Mouse (Mus musculus) cerebellum, postnatal 4 days (tissue): ENCODE data around the gene Gfer.
"Not testable (repeated sequence)": the region's sequence is repeated elsewhere in the genome, so short reads cannot be mapped to it uniquely, and the experiment has no call there.

ENCODE experiments used
- DNase-seq, 2 experiments: peaks; one replicate each; pipeline ENCODE4 v3.0.0; 2022; ENCODE audit warnings: low spot score in 2 of 2, mixed read lengths in 1 of 2

The Gfer gene

DNA sequence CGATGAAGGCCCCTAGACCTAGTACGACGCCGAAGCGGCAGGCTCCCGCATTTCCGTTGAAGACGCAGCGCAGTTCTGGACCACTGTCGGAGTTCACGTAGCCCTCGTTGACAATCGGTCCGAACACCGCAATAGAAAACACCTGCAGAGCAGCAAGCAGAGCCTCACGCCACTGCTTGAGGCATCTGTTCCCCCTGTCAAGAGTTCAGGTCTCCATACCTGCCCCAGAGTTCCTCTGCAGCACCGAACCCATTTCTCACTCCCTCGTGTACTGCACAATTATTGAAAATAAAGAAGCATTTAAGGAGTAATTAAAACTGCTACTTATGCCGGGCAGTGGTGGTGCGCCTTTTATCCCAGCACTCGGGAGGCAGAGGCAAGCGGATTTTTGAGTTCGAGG lies 8.4 kb downstream of the Gfer start:
- no peak for DNase-seq

DNA sequence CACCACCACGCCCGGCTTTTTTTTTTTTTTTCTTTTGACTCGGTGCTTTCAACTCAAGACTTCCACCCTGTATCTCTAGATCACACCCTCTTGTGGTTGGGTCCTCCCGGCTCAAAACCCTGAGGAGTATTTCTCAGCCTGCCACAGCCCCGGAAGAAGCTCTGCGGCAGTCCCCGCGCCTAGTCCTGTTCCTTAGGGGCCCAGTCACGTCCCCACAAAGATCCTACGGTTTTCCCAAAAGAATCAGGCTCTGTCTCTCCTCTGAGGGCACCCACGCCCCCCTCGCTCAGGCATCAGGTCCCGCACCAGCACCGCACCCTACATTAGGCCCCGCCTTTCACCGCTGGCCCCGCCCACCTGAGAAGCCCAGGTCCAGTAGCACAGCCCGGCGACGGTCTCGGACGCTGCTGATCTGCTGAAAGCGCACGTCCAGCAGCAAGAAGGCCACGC lies 8.8 kb downstream of the Gfer start:
- DNase-seq, result no peak

DNA sequence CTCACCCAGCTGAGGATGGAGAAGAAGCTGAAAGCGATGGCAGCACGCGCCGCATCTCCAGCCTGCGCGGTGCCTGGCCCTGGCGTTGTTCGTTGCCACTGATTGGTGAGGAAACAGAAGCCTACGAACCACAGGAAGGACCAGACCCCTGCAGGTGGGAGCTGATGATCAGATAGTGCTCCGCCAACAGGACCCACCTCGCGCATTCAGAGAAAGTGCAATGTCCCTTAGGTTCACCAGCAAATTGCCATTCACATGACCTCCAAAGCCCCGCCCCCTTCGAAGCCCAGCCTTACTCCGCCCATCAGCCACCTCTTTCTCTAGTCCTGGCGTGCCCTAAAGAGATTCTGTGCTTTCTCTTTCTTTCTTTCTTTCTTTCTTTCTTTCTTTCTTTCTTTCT lies 9.4 kb downstream of the Gfer start:
- no peak for DNase-seq

DNA sequence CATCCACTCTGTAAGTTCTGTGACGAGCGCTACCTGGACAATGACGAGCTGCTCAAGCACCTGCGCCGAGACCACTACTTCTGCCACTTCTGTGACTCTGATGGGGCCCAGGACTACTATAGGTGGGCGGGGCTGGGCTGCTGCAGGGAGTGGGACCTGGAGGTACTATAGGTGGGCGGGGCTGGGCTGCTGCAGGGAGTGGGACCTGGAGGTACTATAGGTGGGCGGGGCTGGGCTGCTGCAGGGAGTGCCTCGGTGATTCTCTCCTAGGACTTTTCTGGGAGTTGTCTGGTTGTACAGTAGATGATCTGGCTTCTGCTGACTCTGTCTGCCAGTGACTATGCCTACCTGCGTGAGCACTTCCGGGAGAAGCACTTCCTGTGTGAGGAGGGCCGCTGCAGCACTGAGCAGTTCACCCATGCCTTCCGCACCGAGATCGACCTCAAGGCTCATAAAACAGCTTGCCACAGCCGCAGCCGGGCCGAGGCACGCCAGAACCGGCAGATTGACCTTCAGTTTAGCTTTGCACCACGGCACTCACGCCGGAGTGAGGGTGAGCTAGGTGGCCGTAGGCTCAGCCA lies 18.4 kb downstream of the Gfer start:
- DNase-seq, result no peak

- no peak for DNase-seq
Observed at GRCm38 (mm10) chr17:24676877-24677276, 19.1 kb downstream of the Gfer start.

DNA sequence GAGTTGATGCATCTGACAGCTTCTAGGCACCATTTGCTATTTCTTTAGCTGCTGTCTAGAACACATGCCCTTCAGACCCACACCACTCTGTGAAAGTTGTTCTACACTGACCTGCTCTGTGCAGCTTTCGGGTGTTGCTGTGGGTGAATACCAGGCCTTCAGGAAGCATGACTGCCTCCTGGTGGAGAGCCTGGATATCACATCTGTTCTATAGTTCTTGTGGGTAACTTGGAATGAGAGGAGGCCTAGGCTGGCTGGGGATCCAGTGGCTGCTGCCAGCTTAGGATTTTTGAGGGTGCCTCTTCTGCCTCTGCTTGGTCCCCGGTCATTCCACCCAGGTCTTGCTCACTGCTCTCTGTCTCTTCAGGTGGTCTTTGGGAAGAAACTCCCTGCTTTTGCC lies 19.8 kb downstream of the Gfer start:
- peak; percentile 69 to 70 for DNase-seq

DNA sequence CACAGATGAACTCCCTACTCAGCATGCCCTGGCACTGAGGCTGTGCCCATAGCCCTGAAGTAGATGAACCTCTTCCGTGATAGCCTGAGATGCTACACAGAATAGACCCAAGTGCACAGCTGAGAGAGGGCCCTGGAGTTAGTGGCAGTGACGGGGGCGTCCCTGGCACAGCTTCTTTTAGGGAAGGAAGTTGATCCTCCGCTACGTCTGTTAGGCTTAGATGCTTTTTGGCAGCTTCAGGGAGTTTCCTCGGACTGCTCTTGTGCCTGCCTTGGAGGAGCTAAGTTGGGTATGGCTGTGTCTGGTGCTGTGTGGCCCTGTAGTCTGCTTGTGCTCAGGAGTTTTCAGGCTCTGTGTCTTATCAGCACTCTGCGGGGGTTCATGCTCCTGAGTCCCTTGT lies 21.7 kb downstream of the Gfer start:
- DNase-seq, result no peak

GRCm38 (mm10) chr17:24672141-24672540 lies 23.8 kb downstream of the Gfer start:
- DNase-seq, result no peak

DNA sequence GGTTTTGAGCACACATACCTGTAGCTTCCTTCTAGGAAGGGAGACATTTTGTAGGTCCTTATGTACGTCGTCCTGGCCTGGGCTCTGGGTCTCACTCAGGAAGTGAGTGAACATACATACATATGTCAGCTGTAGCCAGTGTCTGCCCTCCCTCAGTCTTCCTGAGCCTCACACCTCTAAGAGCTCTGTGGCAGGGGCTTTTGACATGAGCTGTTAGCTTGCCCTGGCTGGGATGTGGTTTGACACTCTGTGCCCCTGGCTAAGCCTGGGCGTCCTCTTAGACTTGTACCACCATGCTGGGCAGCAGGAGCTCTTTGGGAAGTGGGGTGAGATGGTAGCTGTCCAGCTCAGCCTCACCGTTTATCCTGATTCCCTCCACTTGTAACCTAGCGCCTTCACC lies 24.6 kb downstream of the Gfer start:
- DNase-seq, result no peak

DNA sequence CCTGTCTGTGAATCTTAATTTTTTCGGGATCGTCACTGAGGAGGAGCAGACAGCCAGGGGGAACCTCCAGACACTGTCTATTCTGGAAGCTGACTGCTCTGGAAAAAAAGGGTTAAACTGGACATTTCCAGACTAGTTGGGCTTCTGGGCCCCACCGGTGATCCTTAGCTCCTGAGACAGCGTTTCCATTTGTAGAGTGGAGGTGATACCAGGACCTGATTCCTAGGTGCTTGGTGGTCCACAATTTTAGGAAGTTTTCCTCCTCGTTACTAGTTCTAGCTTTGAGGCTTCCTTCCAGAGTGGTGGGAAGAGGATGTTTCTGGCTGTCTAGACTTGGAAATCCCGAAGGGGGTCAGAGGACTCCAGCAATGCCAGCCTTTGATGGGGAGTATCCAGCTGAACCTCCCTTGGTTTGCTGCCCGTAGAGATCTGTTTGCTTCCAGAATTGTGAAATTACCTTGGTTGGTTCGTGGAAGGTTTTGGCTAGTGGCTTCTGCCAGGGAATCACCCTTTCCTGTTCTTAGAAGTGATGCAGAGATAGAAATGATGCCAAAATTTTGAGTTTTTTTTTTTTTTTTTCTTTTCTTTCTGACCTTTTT lies 25.6 kb downstream of the Gfer start:
- no peak for DNase-seq

GRCm38 (mm10) chr17:24669545-24670245 lies 26.3 kb downstream of the Gfer start, which contains the start of gene Zfp598:
Gene Zfp598, plus strand, starts transcription at chr17:24669687.
- peak; percentile 85 to 94 for DNase-seq

DNA sequence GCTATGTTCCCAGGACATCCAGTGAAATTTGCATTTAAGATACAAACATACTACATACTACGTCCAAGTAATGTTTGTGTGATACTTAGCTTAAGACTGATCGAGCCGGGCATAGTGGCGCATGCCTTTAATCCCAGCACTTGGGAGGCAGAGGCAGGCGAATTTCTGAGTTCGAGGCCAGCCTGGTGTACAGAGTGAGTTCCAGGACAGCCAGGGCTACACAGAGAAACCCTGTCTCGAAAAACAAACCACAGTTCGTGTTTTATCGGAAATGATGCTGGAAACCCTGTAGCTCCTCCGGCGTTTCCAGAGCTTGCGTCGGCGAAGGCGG lies 26.8 kb downstream of the Gfer start:
- DNase-seq, result not testable (repeated sequence)

- DNase-seq, result peak in 1 of 2 experiments; percentile 39
Observed at GRCm38 (mm10) chr17:24667416-24667815, 28.5 kb downstream of the Gfer start.

GRCm38 (mm10) chr17:24667011-24667410 lies 28.9 kb downstream of the Gfer start:
- not testable (repeated sequence) for DNase-seq

DNA sequence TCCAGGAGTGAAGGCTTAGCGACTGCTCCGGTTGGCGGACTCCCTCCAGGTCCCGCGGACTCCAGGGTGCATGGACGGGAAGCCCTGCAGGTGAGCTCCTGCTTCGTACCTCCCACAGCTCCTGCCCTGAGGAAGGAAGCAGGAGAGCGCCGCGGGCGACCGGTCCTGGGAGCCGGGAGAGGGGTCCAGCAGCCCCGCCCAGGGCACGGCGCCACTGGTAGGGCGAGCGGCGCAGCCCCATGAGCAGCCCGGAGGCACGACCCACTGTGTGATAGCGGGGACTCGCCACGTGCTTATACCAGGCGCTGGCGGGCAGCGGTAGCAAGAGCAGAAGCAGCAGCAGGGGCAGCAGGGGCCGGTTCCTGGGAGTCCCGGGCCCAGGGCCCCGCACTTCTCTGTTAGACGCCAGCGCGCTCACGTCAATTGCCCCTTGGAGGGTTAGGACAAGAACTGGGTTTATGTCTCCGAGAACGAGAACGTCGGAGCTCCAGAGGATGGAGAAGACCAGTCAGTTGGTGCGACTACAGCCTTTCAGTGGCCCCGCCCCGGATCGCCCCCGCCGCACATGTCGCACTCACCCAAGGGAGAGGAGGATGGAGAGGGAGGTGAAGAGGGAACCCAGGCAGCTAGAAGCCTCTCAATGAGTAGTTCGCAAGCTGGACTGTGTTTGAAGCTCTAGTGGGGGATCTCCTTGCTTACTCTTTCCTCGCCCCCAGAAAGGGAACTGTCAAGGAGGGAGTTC lies 37.8 kb downstream of the Gfer start, which contains the start of gene Npw:
Gene Npw, minus strand, starts transcription at position 441 of the 742 bp plus-strand sequence.
- no peak for DNase-seq

DNA sequence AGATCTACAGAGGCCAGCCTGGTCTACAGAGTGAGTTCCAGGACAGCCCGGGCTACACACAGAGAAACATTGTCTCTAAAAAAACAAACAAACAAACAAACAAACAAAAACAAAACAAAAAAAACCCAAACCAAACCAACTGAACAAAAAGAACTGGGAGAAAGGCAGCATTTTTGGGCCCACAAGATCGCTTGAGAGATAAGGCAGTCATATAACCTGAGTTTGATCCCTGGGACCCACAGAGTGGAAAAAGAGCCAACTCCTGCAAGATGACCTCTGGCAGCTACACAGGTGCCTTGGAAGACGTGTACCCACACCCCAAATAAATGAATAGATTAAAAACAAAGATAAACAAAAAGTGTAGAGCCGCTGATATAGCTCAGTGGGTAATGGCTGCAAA lies 41.0 kb downstream of the Gfer start:
- DNase-seq, result no peak

GRCm38 (mm10) chr17:24653967-24654710 lies 41.8 kb downstream of the Gfer start:
- peak; percentile 59 to 76 for DNase-seq

- no peak for DNase-seq
Observed at GRCm38 (mm10) chr17:24651835-24652234, 44.1 kb downstream of the Gfer start.

DNA sequence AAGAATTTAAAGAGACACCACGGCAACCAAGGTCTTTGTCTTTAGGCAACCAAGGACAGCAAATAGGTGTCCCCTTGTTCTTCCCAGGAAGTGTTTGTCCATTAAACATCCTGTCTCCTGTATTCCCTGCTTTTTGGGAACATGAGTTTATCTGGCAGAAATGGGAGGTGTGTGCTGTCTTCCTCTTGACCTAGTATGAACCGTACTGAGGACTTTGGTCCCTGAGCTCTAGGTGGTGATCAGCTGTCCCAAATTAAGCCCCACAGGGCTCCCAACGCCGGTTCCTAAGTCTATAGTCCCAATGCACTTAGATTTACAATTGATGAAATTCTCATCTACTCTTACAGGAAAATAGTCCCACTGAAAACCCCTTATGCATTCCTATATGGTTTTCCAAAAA lies 45.2 kb downstream of the Gfer start:
- no peak for DNase-seq

DNA sequence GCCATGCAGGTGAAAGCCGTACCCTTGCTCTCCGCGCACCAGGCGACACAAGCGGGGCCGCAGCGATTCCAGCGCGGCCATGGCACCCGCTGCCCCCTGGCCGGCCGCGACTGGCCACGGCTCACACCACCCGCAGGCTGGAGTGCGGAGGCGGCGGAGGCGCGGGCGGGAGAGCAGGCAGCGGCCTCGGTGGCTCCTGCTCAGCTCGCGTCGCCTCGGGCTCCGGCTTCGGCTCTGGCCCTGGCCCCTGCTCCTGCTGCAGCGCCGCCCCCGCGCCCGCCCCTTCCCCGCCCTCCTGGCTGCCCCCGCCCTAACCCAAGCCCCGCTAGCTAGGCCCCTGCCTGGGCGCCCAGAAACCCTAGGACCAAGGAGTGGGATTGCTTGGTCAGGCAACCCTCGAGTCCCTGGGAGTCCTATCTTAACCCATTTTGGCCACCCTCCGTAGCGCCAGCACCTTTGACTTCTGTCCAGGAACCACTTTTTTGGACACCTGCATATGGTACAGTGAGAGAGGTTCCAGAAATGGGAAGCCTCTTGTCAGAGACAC lies 45.8 kb downstream of the Gfer start, which contains the start of gene Slc9a3r2:
Gene Slc9a3r2, minus strand, starts transcription at position 258 of the 547 bp plus-strand sequence.
- DNase-seq, result peak in 1 of 2 experiments; percentile 52

GRCm38 (mm10) chr17:24649581-24650069 lies 46.3 kb downstream of the Gfer start:
- peak in 1 of 2 experiments; percentile 29 for DNase-seq
